Mouse (Mus musculus) hindbrain, embryonic 12.5 days (tissue): ENCODE results near the gene 1700028K03Rik. TPM values are rescaled to one million over a fixed set of nuclear protein-coding genes. Genes with fewer than 3 reads are reported as not detected.

Source experiments
- ATAC-seq: fragments of 200-750 bp; cut with Nextera tagmentation; 2 replicates; pipeline ENCODE4 v1.8.0; 2017; ENCODE audit warnings: moderate TSS enrichment; ENCODE audit not compliant: low FRiP score
- H3K27ac ChIP-seq: fragments of 300-500 bp; sonication (generic); 2 replicates; pipeline ENCODE4 v1.5.1; 2016; ENCODE audit warnings: mild to moderate bottlenecking
- H3K27me3 ChIP-seq: fragments of 300-500 bp; sonication (generic); 2 replicates; pipeline ENCODE4 v1.6.1; 2016; ENCODE audit warnings: mild to moderate bottlenecking
- H3K36me3 ChIP-seq: fragments of 300-500 bp; sonication (generic); 2 replicates; pipeline ENCODE4 v1.6.1; 2016; ENCODE audit warnings: mild to moderate bottlenecking
- H3K4me1 ChIP-seq: fragments of 300-500 bp; sonication (generic); 2 replicates; pipeline ENCODE4 v1.6.1; 2016
- H3K4me2 ChIP-seq: fragments of 300-500 bp; sonication (generic); replicated peaks from 2 replicates; pipeline ENCODE4 v1.6.1; 2016; ENCODE audit warnings: mild to moderate bottlenecking
- H3K4me3 ChIP-seq: fragments of 300-500 bp; sonication (generic); 2 replicates; pipeline ENCODE4 v1.5.1; 2016; ENCODE audit warnings: mild to moderate bottlenecking
- H3K9ac ChIP-seq: fragments of 300-500 bp; sonication (generic); 2 replicates; pipeline ENCODE4 v1.6.1; 2016; ENCODE audit warnings: mild to moderate bottlenecking, moderate library complexity
- H3K9me3 ChIP-seq: fragments of 300-500 bp; sonication (generic); replicated peaks from 2 replicates; pipeline ENCODE4 v1.6.1; 2016; ENCODE audit warnings: mild to moderate bottlenecking
- whole genome bisulfite sequencing: fragments of 180-500 bp; shearing (Covaris S2); methylation state at CpG from one replicate; pipeline ENCODE4 v1.1.7; 2016; 5-methylcytosine and 5-hydroxymethylcytosine counted together
- polyA plus RNA-seq: library from polyadenylated mRNA; unstranded; fragments of >200 nt; fragmentation: Nextera tagmentation; extraction: Ambion mirVana; gene quantifications from 2 replicates; pipeline ENCODE4 v1.2.1, GENCODE M21; 2016

Gene 1700028K03Rik
- polyA plus RNA-seq, 1 experiment from 2014 or later: 0.15 TPM

- H3K27ac ChIP-seq: no peak overlapping the region
- peaks cover 19% of the 10 kb centered on the region for H3K36me3 ChIP-seq
- no peaks in the 10 kb centered on the region for H3K4me1 ChIP-seq
- H3K4me3 ChIP-seq: no peak overlapping the region
- no peaks in the 10 kb centered on the region for H3K9me3 ChIP-seq
- WGBS: 56% methylated on average over 2 of the region's 2 CpGs
- H3K9ac ChIP-seq: no peak overlapping the region
- no peak overlapping the region for H3K4me2 ChIP-seq
- H3K27me3 ChIP-seq: no peaks in the 10 kb centered on the region
- ATAC-seq: no peak
Observed at GRCm38 (mm10) chr5:107511326-107511725, 23.2 kb upstream of the 1700028K03Rik start.

GRCm38 (mm10) chr5:107513583-107513982 lies 20.9 kb upstream of the 1700028K03Rik start:
- Histone ChIP-seq H3K36me3 (peaks cover under 1% of the 10 kb centered on the region; the same call in 1 of the 2 replicates), H3K4me2 (no peak overlapping the region), H3K9ac (no peak overlapping the region), H3K4me3 (no peak overlapping the region), H3K27ac (no peak overlapping the region), H3K27me3 (no peaks in the 10 kb centered on the region), H3K9me3 (no peaks in the 10 kb centered on the region), H3K4me1 (no peaks in the 10 kb centered on the region)
- 51% methylated on average over 7 of the region's 7 CpGs for WGBS
- no peak for ATAC-seq

GRCm38 (mm10) chr5:107515453-107515852 lies 19.1 kb upstream of the 1700028K03Rik start:
- Histone ChIP-seq H3K27me3 (no peaks in the 10 kb centered on the region), H3K36me3 (no peaks in the 10 kb centered on the region; the same call in 1 of the 2 replicates), H3K4me3 (no peak overlapping the region), H3K9me3 (no peaks in the 10 kb centered on the region), H3K27ac (no peak overlapping the region), H3K4me2 (no peak overlapping the region), H3K4me1 (no peaks in the 10 kb centered on the region), H3K9ac (no peak overlapping the region)
- no peak for ATAC-seq
- 93% methylated on average over 3 of the region's 3 CpGs for WGBS

- Histone ChIP-seq H3K27ac (no peak overlapping the region), H3K36me3 (no peaks in the 10 kb centered on the region; the same call in 1 of the 2 replicates), H3K9me3 (no peaks in the 10 kb centered on the region), H3K27me3 (no peaks in the 10 kb centered on the region), H3K4me2 (no peak overlapping the region), H3K9ac (no peak overlapping the region), H3K4me1 (no peaks in the 10 kb centered on the region), H3K4me3 (no peak overlapping the region)
- WGBS: 95% methylated on average over 1 of the region's 1 CpGs
- no peak for ATAC-seq
Observed at GRCm38 (mm10) chr5:107516087-107516486, 18.4 kb upstream of the 1700028K03Rik start.

- no peak overlapping the region for H3K9ac ChIP-seq
- H3K4me2 ChIP-seq: no peak overlapping the region
- ATAC-seq: no peak
- 92% methylated on average over 4 of the region's 4 CpGs for WGBS
- H3K36me3 ChIP-seq: no peaks in the 10 kb centered on the region
- no peak overlapping the region for H3K4me3 ChIP-seq
- no peaks in the 10 kb centered on the region for H3K4me1 ChIP-seq
- H3K9me3 ChIP-seq: no peaks in the 10 kb centered on the region
- H3K27me3 ChIP-seq: no peaks in the 10 kb centered on the region
- H3K27ac ChIP-seq: no peak overlapping the region
Observed at GRCm38 (mm10) chr5:107518602-107519001, 15.9 kb upstream of the 1700028K03Rik start.

GRCm38 (mm10) chr5:107521386-107521785 lies 13.1 kb upstream of the 1700028K03Rik start:
- ATAC-seq: no peak
- H3K36me3 ChIP-seq: no peaks in the 10 kb centered on the region
- H3K27me3 ChIP-seq: no peaks in the 10 kb centered on the region
- no peak overlapping the region for H3K27ac ChIP-seq
- WGBS: 89% methylated on average over 6 of the region's 6 CpGs
- H3K9ac ChIP-seq: no peak overlapping the region
- no peak overlapping the region for H3K4me3 ChIP-seq
- no peaks in the 10 kb centered on the region for H3K9me3 ChIP-seq
- H3K4me2 ChIP-seq: no peak overlapping the region
- H3K4me1 ChIP-seq: no peaks in the 10 kb centered on the region

- H3K4me2 ChIP-seq: no peak overlapping the region
- no peaks in the 10 kb centered on the region for H3K4me1 ChIP-seq
- H3K27ac ChIP-seq: no peak overlapping the region
- no peaks in the 10 kb centered on the region for H3K9me3 ChIP-seq
- no peak overlapping the region for H3K4me3 ChIP-seq
- 89% methylated on average over 7 of the region's 7 CpGs for WGBS
- H3K9ac ChIP-seq: no peak overlapping the region
- H3K36me3 ChIP-seq: no peaks in the 10 kb centered on the region
- ATAC-seq: no peak
- H3K27me3 ChIP-seq: no peaks in the 10 kb centered on the region
Observed at GRCm38 (mm10) chr5:107521897-107522296, 12.6 kb upstream of the 1700028K03Rik start.

- Histone ChIP-seq H3K4me2 (no peak overlapping the region), H3K36me3 (no peaks in the 10 kb centered on the region), H3K4me1 (no peaks in the 10 kb centered on the region), H3K9me3 (no peaks in the 10 kb centered on the region), H3K9ac (no peak overlapping the region), H3K27ac (no peak overlapping the region), H3K27me3 (no peaks in the 10 kb centered on the region), H3K4me3 (no peak overlapping the region)
- ATAC-seq: no peak
- WGBS: 82% methylated on average over 10 of the region's 10 CpGs
Observed at GRCm38 (mm10) chr5:107524281-107524680, 10.2 kb upstream of the 1700028K03Rik start.

GRCm38 (mm10) chr5:107528856-107529255 lies 5.7 kb upstream of the 1700028K03Rik start:
- no peak overlapping the region for H3K4me2 ChIP-seq
- H3K4me3 ChIP-seq: no peak overlapping the region
- H3K36me3 ChIP-seq: no peaks in the 10 kb centered on the region
- no peaks in the 10 kb centered on the region for H3K4me1 ChIP-seq
- H3K27ac ChIP-seq: no peak overlapping the region
- 95% methylated on average over 3 of the region's 3 CpGs for WGBS
- no peaks in the 10 kb centered on the region for H3K27me3 ChIP-seq
- H3K9ac ChIP-seq: no peak overlapping the region
- ATAC-seq: no peak
- H3K9me3 ChIP-seq: no peaks in the 10 kb centered on the region

- H3K9me3 ChIP-seq: no peaks in the 10 kb centered on the region
- no peak for ATAC-seq
- no peaks in the 10 kb centered on the region for H3K27me3 ChIP-seq
- H3K27ac ChIP-seq: no peak overlapping the region
- no peaks in the 10 kb centered on the region for H3K4me1 ChIP-seq
- WGBS: 75% methylated on average over 2 of the region's 2 CpGs
- no peak overlapping the region for H3K9ac ChIP-seq
- H3K36me3 ChIP-seq: no peaks in the 10 kb centered on the region
- no peak overlapping the region for H3K4me3 ChIP-seq
- H3K4me2 ChIP-seq: no peak overlapping the region
Observed at GRCm38 (mm10) chr5:107533590-107533989, 919 bp upstream of the 1700028K03Rik start.

GRCm38 (mm10) chr5:107541696-107542095 lies 7.2 kb downstream of the 1700028K03Rik start:
- Histone ChIP-seq H3K4me1 (peaks cover 3% of the 10 kb centered on the region), H3K9ac (no peak overlapping the region), H3K36me3 (no peaks in the 10 kb centered on the region), H3K4me3 (no peak overlapping the region), H3K4me2 (no peak overlapping the region), H3K9me3 (no peaks in the 10 kb centered on the region), H3K27me3 (no peaks in the 10 kb centered on the region), H3K27ac (no peak overlapping the region)
- WGBS: 22% methylated on average over 7 of the region's 7 CpGs
- no peak for ATAC-seq

GRCm38 (mm10) chr5:107545927-107546326 lies 11.4 kb downstream of the 1700028K03Rik start:
- no peaks in the 10 kb centered on the region for H3K27me3 ChIP-seq
- peaks cover 3% of the 10 kb centered on the region for H3K4me1 ChIP-seq
- no peak for ATAC-seq
- H3K36me3 ChIP-seq: peaks cover 6% of the 10 kb centered on the region; the same call in 1 of the 2 replicates
- H3K4me2 ChIP-seq: no peak overlapping the region
- H3K9me3 ChIP-seq: no peaks in the 10 kb centered on the region
- H3K9ac ChIP-seq: no peak overlapping the region
- H3K27ac ChIP-seq: no peak overlapping the region
- WGBS: 94% methylated on average over 4 of the region's 4 CpGs
- H3K4me3 ChIP-seq: no peak overlapping the region

- no peaks in the 10 kb centered on the region for H3K4me1 ChIP-seq
- H3K36me3 ChIP-seq: peaks cover 13% of the 10 kb centered on the region; the same call in 1 of the 2 replicates
- no peak overlapping the region for H3K27ac ChIP-seq
- H3K9ac ChIP-seq: no peak overlapping the region
- no peaks in the 10 kb centered on the region for H3K9me3 ChIP-seq
- no peak for ATAC-seq
- no peak overlapping the region for H3K4me2 ChIP-seq
- WGBS: 86% methylated on average over 3 of the region's 3 CpGs
- no peak overlapping the region for H3K4me3 ChIP-seq
- H3K27me3 ChIP-seq: no peaks in the 10 kb centered on the region
Observed at GRCm38 (mm10) chr5:107547955-107548354, 13.4 kb downstream of the 1700028K03Rik start.
